Mouse (Mus musculus) G1E (cell line): ENCODE data around the gene Cnmd.

ENCODE experiments used
- CTCF ChIP-seq: IDR thresholded peaks from 2 replicates; pipeline ENCODE4 v1.5.1; 2012; ENCODE audit warnings: low read depth, low read length, inconsistent platforms, mixed read lengths
- GATA1 ChIP-seq: IDR thresholded peaks from 2 replicates; pipeline ENCODE4 v1.6.1; 2012; ENCODE audit warnings: borderline replicate concordance, low read length, inconsistent platforms, mixed read lengths

GRCm38 (mm10) chr14:79589401-79589800, 72.6 kb downstream of the Cnmd start:
- no peak for TF ChIP-seq CTCF
- no peak for TF ChIP-seq GATA1
